Mouse (Mus musculus): Measurements from ENCODE around the gene Igtp. TPM values are rescaled to one million over a fixed set of nuclear protein-coding genes. Genes with fewer than 3 reads are reported as not detected.

Igtp gene
- polyA plus RNA-seq, 1 experiment, result 1.2 TPM

- TF ChIP-seq POLR2A (IDR thresholded peaks at IDR 0.05; ENCODE audit: borderline replicate concordance, extremely low read depth, insufficient read depth, insufficient read length, poor library complexity, severe bottlenecking) (no peak), CTCF (IDR thresholded peaks at IDR 0.05; ENCODE audit: borderline replicate concordance, extremely low read depth, insufficient read depth, insufficient read length) (peak; percentile 52; the same call in 1 of the 2 replicates)
- peak; percentile 24 for DNase-seq (ENCODE audit: low read depth)
These were observed 35.8 kb downstream of the Igtp start for GRCm38 (mm10) chr11:58235152-58235551.

- TF ChIP-seq POLR2A (IDR thresholded peaks at IDR 0.05; ENCODE audit: borderline replicate concordance, extremely low read depth, insufficient read depth, insufficient read length, poor library complexity, severe bottlenecking), result no peak
- peak; percentile 25; the same call in 1 of the 2 replicates for TF ChIP-seq CTCF (IDR thresholded peaks at IDR 0.05; ENCODE audit: borderline replicate concordance, extremely low read depth, insufficient read depth, insufficient read length)
- peak; percentile 64 for DNase-seq (ENCODE audit: low read depth)
These were observed 39.8 kb downstream of the Igtp start for GRCm38 (mm10) chr11:58238840-58239791.

GRCm38 (mm10) chr11:58247294-58247693 is 47.9 kb downstream of the Igtp start:
- peak; percentile 71 for DNase-seq (ENCODE audit: low read depth)
- TF ChIP-seq CTCF (IDR thresholded peaks at IDR 0.05; ENCODE audit: borderline replicate concordance, extremely low read depth, insufficient read depth, insufficient read length), result no peak
- TF ChIP-seq POLR2A (IDR thresholded peaks at IDR 0.05; ENCODE audit: borderline replicate concordance, extremely low read depth, insufficient read depth, insufficient read length, poor library complexity, severe bottlenecking), result no peak

- no peak for DNase-seq (ENCODE audit: low read depth)
These were observed 50.0 kb downstream of the Igtp start for GRCm38 (mm10) chr11:58249203-58249981.

GRCm38 (mm10) chr11:58250550-58250949 is 51.2 kb downstream of the Igtp start:
- DNase-seq (ENCODE audit: low read depth), result no peak
- TF ChIP-seq CTCF (IDR thresholded peaks at IDR 0.05; ENCODE audit: borderline replicate concordance, extremely low read depth, insufficient read depth, insufficient read length), result no peak
- no peak for TF ChIP-seq POLR2A (IDR thresholded peaks at IDR 0.05; ENCODE audit: borderline replicate concordance, extremely low read depth, insufficient read depth, insufficient read length, poor library complexity, severe bottlenecking)

More at GRCm38 (mm10) chr11:58249203-58249981, 50.0 kb downstream of the Igtp start:
- TF ChIP-seq CTCF (IDR thresholded peaks at IDR 0.05; ENCODE audit: borderline replicate concordance, extremely low read depth, insufficient read depth, insufficient read length) (no peak), POLR2A (IDR thresholded peaks at IDR 0.05; ENCODE audit: borderline replicate concordance, extremely low read depth, insufficient read depth, insufficient read length, poor library complexity, severe bottlenecking) (no peak)

- no peak for TF ChIP-seq CTCF (IDR thresholded peaks at IDR 0.05; ENCODE audit: borderline replicate concordance, extremely low read depth, insufficient read depth, insufficient read length)
- TF ChIP-seq POLR2A (IDR thresholded peaks at IDR 0.05; ENCODE audit: borderline replicate concordance, extremely low read depth, insufficient read depth, insufficient read length, poor library complexity, severe bottlenecking), result no peak
- no peak for DNase-seq (ENCODE audit: low read depth)
These were observed 55.1 kb downstream of the Igtp start for GRCm38 (mm10) chr11:58254411-58254810.

Other genes starting within 250 kb of the Igtp start
- gene Larp1, start 190.5 kb upstream of the Igtp start, polyA plus RNA-seq (2012; rRNA removed), result 36.5 and 57.6 TPM in 2 replicates
- gene Gm12248, start 106.4 kb upstream of the Igtp start, polyA plus RNA-seq (2012; rRNA removed), result not detected in 2 replicates
- 103 and 123 TPM in 2 replicates for gene Cnot8, start 95.4 kb upstream of the Igtp start, polyA plus RNA-seq (2012; rRNA removed)
- 12.2 and 15.6 TPM in 2 replicates for gene Gemin5, start 31.0 kb upstream of the Igtp start, polyA plus RNA-seq (2012; rRNA removed)
- 56.5 and 73.0 TPM in 2 replicates for gene Mrpl22, start 27.9 kb upstream of the Igtp start, polyA plus RNA-seq (2012; rRNA removed)
- 0.61 and 1.2 TPM in 2 replicates for gene Irgm2, start 62 bp downstream of the Igtp start, polyA plus RNA-seq (2012; rRNA removed)
- not detected in 2 replicates for gene 4930438A08Rik, start 75.2 kb downstream of the Igtp start, polyA plus RNA-seq (2012; rRNA removed)
- 43.0 and 83.0 TPM in 2 replicates for gene Zfp692, start 107.5 kb downstream of the Igtp start, polyA plus RNA-seq (2012; rRNA removed)
- gene Zfp672, start 130.8 kb downstream of the Igtp start, polyA plus RNA-seq (2012; rRNA removed), result 41.9 and 47.0 TPM in 2 replicates
- 39.9 and 46.8 TPM in 2 replicates for gene Sh3bp5l, start 131.2 kb downstream of the Igtp start, polyA plus RNA-seq (2012; rRNA removed)
- gene Lypd8, start 179.5 kb downstream of the Igtp start, polyA plus RNA-seq (2012; rRNA removed), result 0.27 and 0.34 TPM in 2 replicates
- gene 1810065E05Rik, start 221.6 kb downstream of the Igtp start, polyA plus RNA-seq (2012; rRNA removed), result not detected in 2 replicates
- not detected in 2 replicates for gene Gm12253, start 233.0 kb downstream of the Igtp start, polyA plus RNA-seq (2012; rRNA removed)